Mouse (Mus musculus): ENCODE measurements around the gene Htr3a.

Gene Htr3a

GRCm38 (mm10) chr9:48860526-48860845 is 50.4 kb downstream of the Htr3a start:
- ChIA-PET POLR2A (interaction anchor here in 2 of 4 experiments (0.6 to 1.0 kb wide), 3 partner anchors 30 to 346 kb away, joined by 3 to 4 read pairs (median 3); no protein-coding TSS in a partner anchor), CTCF (interaction anchor here (0.5 to 3.7 kb wide), 60 partner anchors 8 to 687 kb away, joined by 3 to 58 read pairs (median 4); no protein-coding TSS in a partner anchor)

- POLR2A ChIA-PET = interaction anchor here in 2 of 4 experiments (0.6 to 1.0 kb wide), 2 partner anchors 30 to 243 kb away, joined by 3 to 4 read pairs; no protein-coding TSS in a partner anchor
- CTCF ChIA-PET = interaction anchor here (0.5 to 3.7 kb wide), 62 partner anchors 9 to 687 kb away, joined by 3 to 58 read pairs (median 4); no protein-coding TSS in a partner anchor
Observed at GRCm38 (mm10) chr9:48859828-48860525, 50.9 kb downstream of the Htr3a start.

GRCm38 (mm10) chr9:48857944-48858343 is 53.0 kb downstream of the Htr3a start:
- CTCF ChIA-PET = interaction anchor here in 1 of 4 experiments (1.1 kb wide), 1 partner anchor 210 kb away, joined by 6 read pairs; no protein-coding TSS in a partner anchor
- POLR2A ChIA-PET = no interaction called here

GRCm38 (mm10) chr9:48856240-48856639 is 54.7 kb downstream of the Htr3a start:
- CTCF ChIA-PET = interaction anchor here in 1 of 4 experiments (0.8 kb wide), 1 partner anchor 108 kb away, joined by 3 read pairs; no protein-coding TSS in a partner anchor
- POLR2A ChIA-PET = no interaction called here

GRCm38 (mm10) chr9:48849531-48849930 is 61.4 kb downstream of the Htr3a start:
- ChIA-PET CTCF (interaction anchor here in 1 of 4 experiments (0.6 to 1.6 kb wide), 3 partner anchors 11 to 409 kb away, joined by 3 to 4 read pairs (median 3); no protein-coding TSS in a partner anchor), POLR2A (no interaction called here)
